Mouse (Mus musculus) adrenal gland, adult 2 months (tissue): ENCODE results near the gene Zfp763. TPM values are rescaled to one million over a fixed set of nuclear protein-coding genes. Genes with fewer than 3 reads are reported as not detected.
"Not testable (repeated sequence)": the region's sequence is repeated elsewhere in the genome, so short reads cannot be mapped to it uniquely, and the experiment has no call there.

ENCODE experiments used
- DNase-seq: peaks from one replicate; pipeline ENCODE4 v3.0.0; 2021
- long read RNA-seq: library from polyadenylated mRNA; stranded (forward); transcript quantifications from one replicate; pipeline ENCODE4 v2.0.0, GENCODE M21; 2021
- polyA plus RNA-seq: library from polyadenylated mRNA; depleted of rRNA; stranded (reverse); fragments of >200 nt; gene quantifications from 2 replicates; pipeline ENCODE4 v1.2.3, GENCODE M21; 2012; rRNA removed
- total RNA-seq, 2 experiments: library from RNA; stranded (reverse); gene quantifications; 2 replicates each; pipeline ENCODE4 v1.2.3; 2021

The Zfp763 gene
- total RNA-seq (1 to 10 TPM; 3.9 to 8.7 TPM), polyA plus RNA-seq (0.08 and 0.10 TPM in 2 replicates)
- long read RNA-seq, transcript Zfp763-201 (4 exons, 3,407 nt): major isoform, 6 of 6 reads
- long read RNA-seq, partial matches to known transcripts: 0 of 6 reads
- long read RNA-seq, other reads (novel, unspliced or antisense): 0 of 6 reads

- DNase-seq: peak; percentile 90
Measured at GRCm38 (mm10) chr17:33032900-33033891, at the start of gene Zfp763. Zfp763 (minus strand) TSS chr17:33033402.

DNA sequence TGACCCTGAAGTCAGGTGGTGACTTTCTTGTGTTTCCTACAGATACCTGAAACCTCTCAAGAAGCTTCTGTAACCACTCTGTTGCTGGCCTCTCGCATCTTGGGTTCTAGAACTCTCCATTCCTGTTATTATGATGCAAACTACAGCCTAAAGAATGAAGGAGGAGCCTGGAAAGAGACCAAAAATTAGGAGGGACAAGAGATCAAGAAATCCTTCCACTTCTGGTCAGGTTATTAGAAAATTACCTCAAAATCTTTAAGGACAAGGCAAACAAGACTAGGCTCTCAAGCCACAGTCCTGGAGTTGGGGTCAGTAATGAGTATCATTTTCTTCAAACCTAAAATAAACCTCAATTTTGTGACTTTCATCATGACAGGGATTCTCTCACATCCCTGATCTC lies 34.8 kb upstream of the Zfp763 start, which contains the start of gene 4921501E09Rik:
Gene 4921501E09Rik, minus strand, starts transcription at position 101 of the 400 bp plus-strand sequence.
- no peak for DNase-seq

DNA sequence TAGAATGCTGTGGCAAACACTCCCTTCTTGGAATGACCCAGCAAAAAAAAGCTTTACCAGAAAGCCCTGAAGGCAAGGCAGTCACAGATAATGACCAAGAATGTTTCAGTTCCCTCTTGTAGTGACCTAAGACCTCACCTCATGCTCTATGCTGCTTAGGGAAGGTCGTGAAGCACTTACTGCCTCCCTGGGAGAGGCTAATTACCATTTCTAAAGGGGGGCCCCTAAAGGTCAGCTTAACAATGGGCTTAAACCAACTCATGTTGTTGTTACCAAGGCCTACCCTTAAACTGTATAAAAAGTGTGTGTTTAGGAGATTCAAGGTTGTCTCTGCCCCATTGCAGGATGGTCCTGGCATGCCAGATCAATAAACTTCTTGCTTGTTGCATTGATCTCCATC lies 29.8 kb upstream of the Zfp763 start:
- no peak for DNase-seq

- no peak for DNase-seq
Measured at GRCm38 (mm10) chr17:33058791-33059190, 25.6 kb upstream of the Zfp763 start.

DNA sequence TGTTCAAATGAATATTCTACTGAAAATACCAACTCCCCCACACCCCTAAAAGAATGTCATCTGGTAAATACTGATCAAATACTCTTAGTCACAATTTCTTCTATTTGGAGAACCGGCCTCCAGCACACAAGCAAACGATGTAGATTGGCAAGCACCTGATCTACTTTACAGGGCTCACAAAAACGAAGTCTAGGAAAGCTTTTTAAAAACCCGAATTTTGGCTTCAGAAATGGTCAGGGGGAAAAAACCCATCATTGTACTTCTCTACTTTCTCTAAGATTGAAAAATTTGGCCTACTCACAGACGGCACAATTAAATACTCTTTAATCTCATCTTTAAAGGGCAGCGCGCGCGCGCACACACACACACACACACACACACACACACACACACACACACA lies 826 bp downstream of the Zfp763 start:
- no peak for DNase-seq

- DNase-seq: not testable (repeated sequence)
Measured at GRCm38 (mm10) chr17:33020434-33020833, 12.8 kb downstream of the Zfp763 start.

GRCm38 (mm10) chr17:33008337-33008736 lies 24.9 kb downstream of the Zfp763 start:
- no peak for DNase-seq

GRCm38 (mm10) chr17:32998492-32998891 lies 34.7 kb downstream of the Zfp763 start:
- DNase-seq: no peak

DNA sequence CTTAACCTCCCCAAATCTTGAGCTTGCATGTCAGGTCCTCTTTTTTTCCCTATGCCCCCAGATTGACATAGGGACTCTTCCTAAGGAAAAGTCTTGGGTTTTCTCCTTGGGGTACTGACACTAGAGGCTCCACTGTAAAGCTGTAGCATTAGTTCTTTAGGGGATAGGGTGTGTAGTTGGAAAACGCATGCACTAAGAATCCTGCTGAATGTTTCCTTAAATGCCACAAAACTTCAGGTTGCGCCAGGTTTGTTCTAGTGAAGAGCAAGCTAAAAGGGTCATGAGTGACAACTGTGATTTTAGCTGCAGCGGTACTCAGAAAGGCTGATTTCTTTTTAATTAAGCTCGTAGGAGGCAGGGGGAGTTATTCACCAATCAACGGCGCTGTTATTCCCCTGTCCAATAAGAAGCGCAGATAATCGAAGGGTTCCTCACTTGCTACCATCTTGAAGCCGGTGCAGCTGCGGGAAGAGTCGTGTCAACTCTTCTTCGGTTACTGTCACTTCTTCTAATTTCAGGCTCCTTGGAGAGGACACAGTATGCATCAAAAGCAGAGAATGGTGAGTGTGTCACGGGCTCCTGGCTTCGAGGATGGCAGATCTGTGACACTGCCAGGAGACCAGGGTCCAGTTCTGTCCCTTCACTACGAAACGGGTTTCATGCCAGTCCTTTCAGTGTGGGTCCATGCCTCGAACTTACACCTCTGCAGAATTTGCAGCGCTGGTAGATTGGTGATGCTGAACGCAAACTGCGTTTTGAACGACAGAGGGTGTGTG lies 40.3 kb downstream of the Zfp763 start, which contains the start of gene Zfp952:
Gene Zfp952, plus strand, starts transcription at position 431 of the 776 bp plus-strand sequence.
- DNase-seq: peak; percentile 91

- DNase-seq: peak; percentile 8
Measured at GRCm38 (mm10) chr17:32991965-32992698, 41.1 kb downstream of the Zfp763 start.

DNA sequence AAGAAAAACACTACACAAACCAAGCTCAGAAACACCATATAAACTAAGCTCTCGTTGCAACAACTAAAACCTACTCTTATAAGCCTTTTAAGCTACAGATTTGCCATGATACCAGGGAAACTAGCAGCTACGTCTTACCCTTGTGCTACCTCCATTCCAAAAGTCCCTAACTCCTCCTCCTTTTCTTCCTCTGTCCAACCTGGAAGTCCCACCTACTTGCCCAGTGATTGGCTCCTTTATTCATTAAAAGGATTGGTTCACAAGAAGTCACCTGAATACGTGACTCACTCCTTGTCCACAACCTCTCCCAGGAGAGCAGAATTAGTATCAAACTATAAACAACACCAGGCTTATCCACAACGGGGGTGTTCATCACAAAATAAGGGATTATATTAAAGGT lies 46.9 kb downstream of the Zfp763 start:
- no peak for DNase-seq

- DNase-seq: no peak
Measured at GRCm38 (mm10) chr17:32981361-32981760, 51.8 kb downstream of the Zfp763 start.

Other genes with a start within 250 kb of the Zfp763 start
- gene Zfp871, start 245.1 kb downstream of the Zfp763 start, total RNA-seq: 10 to 100 TPM; 41.3 to 45.9 TPM
- gene Zfp871, start 245.1 kb downstream of the Zfp763 start, polyA plus RNA-seq: 3.8 and 4.8 TPM in 2 replicates
- under 1 TPM; 0.43 to 0.69 TPM for gene Zfp811, start 223.5 kb downstream of the Zfp763 start, total RNA-seq
- gene Zfp811, start 223.5 kb downstream of the Zfp763 start, polyA plus RNA-seq: 0.02 TPM in 1 of 2 replicates, not detected in the other
- gene Zfp799, start 203.1 kb downstream of the Zfp763 start, total RNA-seq: 10 to 100 TPM in 1 of 2 experiments, 1 to 10 TPM in 1; 8.9 to 13.5 TPM
- 1.6 and 3.9 TPM in 2 replicates for gene Zfp799, start 203.1 kb downstream of the Zfp763 start, polyA plus RNA-seq
- gene Zfp870, start 141.8 kb downstream of the Zfp763 start, total RNA-seq: 1 to 10 TPM; 7.4 to 8.4 TPM
- 0.33 and 0.43 TPM in 2 replicates for gene Zfp870, start 141.8 kb downstream of the Zfp763 start, polyA plus RNA-seq
- gene Cyp4f14, start 116.1 kb downstream of the Zfp763 start, total RNA-seq: 10 to 100 TPM in 1 of 2 experiments, 1 to 10 TPM in 1; 6.6 to 14.1 TPM
- 12.9 and 17.9 TPM in 2 replicates for gene Cyp4f14, start 116.1 kb downstream of the Zfp763 start, polyA plus RNA-seq
- gene Cyp4f13, start 86.0 kb downstream of the Zfp763 start, total RNA-seq: 10 to 100 TPM; 55.3 to 71.1 TPM
- 80.1 and 92.0 TPM in 2 replicates for gene Cyp4f13, start 86.0 kb downstream of the Zfp763 start, polyA plus RNA-seq
- gene Zfp472, start 67.6 kb downstream of the Zfp763 start, total RNA-seq: 1 to 10 TPM; 3.8 to 4.4 TPM
- 0.18 and 0.21 TPM in 2 replicates for gene Zfp472, start 67.6 kb downstream of the Zfp763 start, polyA plus RNA-seq
- 10 to 100 TPM in 1 of 2 experiments, 1 to 10 TPM in 1; 8.8 to 11.3 TPM for gene Zfp952, start 40.3 kb downstream of the Zfp763 start, total RNA-seq
- 1.1 and 1.5 TPM in 2 replicates for gene Zfp952, start 40.3 kb downstream of the Zfp763 start, polyA plus RNA-seq
- gene 4921501E09Rik, start 34.7 kb upstream of the Zfp763 start, total RNA-seq: not detected
- gene 4921501E09Rik, start 34.7 kb upstream of the Zfp763 start, polyA plus RNA-seq: not detected in 2 replicates
- 10 to 100 TPM in 1 of 2 experiments, 1 to 10 TPM in 1; 7.9 to 13.2 TPM for gene Zfp563, start 55.9 kb upstream of the Zfp763 start, total RNA-seq
- gene Zfp563, start 55.9 kb upstream of the Zfp763 start, polyA plus RNA-seq: 0.37 and 0.58 TPM in 2 replicates
- gene Morc2b, start 106.3 kb upstream of the Zfp763 start, total RNA-seq: not detected
- not detected in 2 replicates for gene Morc2b, start 106.3 kb upstream of the Zfp763 start, polyA plus RNA-seq
- not detected for gene Olfr55, start 135.0 kb upstream of the Zfp763 start, total RNA-seq
- gene Olfr55, start 135.0 kb upstream of the Zfp763 start, polyA plus RNA-seq: not detected in 2 replicates
- gene Olfr239, start 157.9 kb upstream of the Zfp763 start, total RNA-seq: not detected
- gene Olfr239, start 157.9 kb upstream of the Zfp763 start, polyA plus RNA-seq: not detected in 2 replicates
- not detected for gene Olfr1564, start 188.3 kb upstream of the Zfp763 start, total RNA-seq
- 0.06 TPM in 1 of 2 replicates, not detected in the other for gene Olfr1564, start 188.3 kb upstream of the Zfp763 start, polyA plus RNA-seq
- 10 to 100 TPM in 1 of 2 experiments, 1 to 10 TPM in 1; 7.1 to 10.2 TPM for gene Zfp955a, start 221.7 kb upstream of the Zfp763 start, total RNA-seq
- gene Zfp955a, start 221.7 kb upstream of the Zfp763 start, polyA plus RNA-seq: 0.16 and 0.37 TPM in 2 replicates
- gene Olfr63, start 231.3 kb upstream of the Zfp763 start, total RNA-seq: under 1 TPM in 1 of 2 experiments, not detected in 1; 0.06 TPM
- not detected in 2 replicates for gene Olfr63, start 231.3 kb upstream of the Zfp763 start, polyA plus RNA-seq